Comparison of ENCODE assay signal across 13 mouse cellular contexts in the genomic region with DNA sequence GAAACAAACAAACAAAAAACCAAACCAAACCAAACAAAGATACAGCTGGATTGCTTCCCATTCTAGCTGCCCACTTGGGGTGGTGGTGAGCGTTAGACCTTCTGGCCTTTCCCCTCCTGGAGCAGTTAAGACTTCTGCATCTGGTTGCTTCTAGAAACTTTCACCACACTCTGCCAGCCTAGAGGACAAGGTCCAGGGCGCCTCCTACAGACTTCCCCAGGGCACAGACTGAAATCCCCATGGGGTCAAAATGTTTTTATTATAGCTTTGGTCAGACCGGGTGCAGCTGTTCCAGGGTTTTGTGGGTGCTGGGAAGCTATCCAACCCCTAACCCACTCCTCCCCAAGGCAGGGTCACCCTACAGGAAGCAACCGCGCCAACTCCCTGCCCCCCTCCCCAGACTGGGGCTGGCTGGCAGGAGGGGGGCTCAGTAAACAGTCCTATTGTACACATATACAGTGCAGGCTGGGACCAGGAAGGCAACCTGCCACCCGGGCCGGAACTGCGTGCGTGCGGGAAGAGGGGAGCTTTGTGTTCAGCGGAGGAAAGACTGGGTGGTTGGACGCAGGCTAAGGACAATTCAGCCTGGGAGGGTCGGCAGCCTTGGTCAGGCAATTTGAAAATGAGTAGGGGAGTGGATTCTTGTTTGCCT. TPM values are rescaled to one million over a fixed set of nuclear protein-coding genes. Genes with fewer than 3 reads are reported as not detected.
A peak's percentile ranks its signal among the peaks of the same experiment; 100 is the strongest.
DNase-seq lines count a peak whose midpoint lies in the region; ATAC-seq and TF ChIP-seq lines count a peak whose summit lies in the region.
"Had no signal": no experiment of that assay in that cellular context is flagged by ENCODE, and none has a peak within 500 bp of the region (broad histone marks: within the 10 kb centered on the region; RNA-seq: fewer than 3 reads in every experiment).

No protein-coding gene starts in this region.

- ATAC-seq in forebrain, postnatal 0 days = peak; percentile 47
- ATAC-seq in forebrain, embryonic 11.5 days (replicated peaks; ENCODE audit: low FRiP score) = no peak
- ATAC-seq in lung, postnatal 0 days = peak; percentile 43
- no peak for ATAC-seq in intestine, embryonic 14.5 days (replicated peaks; ENCODE audit: low FRiP score, low TSS enrichment, low read depth)
- no peak for ATAC-seq in neural tube, embryonic 12.5 days (ENCODE audit: low FRiP score, low read depth)
- ATAC-seq: Patski had no signal

- no peak overlapping the region for H3K4me2 ChIP-seq in forebrain, postnatal 0 days (ENCODE audit: low read depth)
- H3K4me2 ChIP-seq in forebrain, embryonic 11.5 days (ENCODE audit: low read depth, low read length, severe bottlenecking) = no peak overlapping the region
- peak overlapping the region; percentile 17; the same call in 1 of the 2 replicates for H3K4me2 ChIP-seq in lung, postnatal 0 days (replicated peaks; ENCODE audit: low read depth, low read length)
- H3K4me2 ChIP-seq in intestine, embryonic 14.5 days (ENCODE audit: low read length) = no peak overlapping the region
- peak overlapping the region; percentile 33; the same call in 1 of the 2 replicates for H3K4me2 ChIP-seq in neural tube, embryonic 12.5 days (replicated peaks)
- H3K4me2 ChIP-seq: midbrain, embryonic 12.5 days had no signal

- TF ChIP-seq CTCF in forebrain, postnatal 0 days (IDR thresholded peaks at IDR 0.05; ENCODE audit: low read depth) = no peak
- peak; percentile 27 for TF ChIP-seq CTCF in lung, postnatal 0 days (IDR thresholded peaks at IDR 0.05)

- intact Hi-C loops in gastrocnemius, postnatal 14 days (cut with DNase I; ENCODE audit: low total_unique reads) = no loop called here

- TF ChIP-seq EP300 in lung, postnatal 0 days (IDR thresholded peaks at IDR 0.05) = no peak

- H3K4me3 ChIP-seq in forebrain, postnatal 0 days (ENCODE audit: low read depth, low read length) = no peak overlapping the region
- H3K4me3 ChIP-seq in forebrain, embryonic 11.5 days (ENCODE audit: low read depth, low read length) = no peak overlapping the region
- H3K4me3 ChIP-seq in lung, postnatal 0 days (ENCODE audit: low read depth, low read length) = no peak overlapping the region
- no peak overlapping the region for H3K4me3 ChIP-seq in intestine, embryonic 14.5 days (ENCODE audit: low read depth, low read length)
- no peak overlapping the region for H3K4me3 ChIP-seq in neural tube, embryonic 12.5 days
- H3K4me3 ChIP-seq: midbrain, embryonic 12.5 days had no signal

- no peaks in the 10 kb centered on the region for H3K4me1 ChIP-seq in forebrain, postnatal 0 days (ENCODE audit: insufficient read depth)
- H3K4me1 ChIP-seq in forebrain, embryonic 11.5 days (replicated peaks; ENCODE audit: control insufficient read depth, insufficient read depth, low read length) = peaks cover 4% of the 10 kb centered on the region; the same call in 1 of the 2 replicates
- peaks cover 3% of the 10 kb centered on the region; the same call in 1 of the 2 replicates for H3K4me1 ChIP-seq in lung, postnatal 0 days (ENCODE audit: insufficient read depth, low read depth, low read length)
- peaks cover 12% of the 10 kb centered on the region; the same call in 1 of the 2 replicates for H3K4me1 ChIP-seq in intestine, embryonic 14.5 days (replicated peaks; ENCODE audit: control insufficient read depth, insufficient read depth, low read length)
- peaks cover 29% of the 10 kb centered on the region for H3K4me1 ChIP-seq in neural tube, embryonic 12.5 days

- WGBS in forebrain, postnatal 0 days = 38% methylated on average over 13 of the region's 13 CpGs
- WGBS in forebrain, embryonic 11.5 days = 51% methylated on average over 13 of the region's 13 CpGs
- WGBS in lung, postnatal 0 days = 18% methylated on average over 13 of the region's 13 CpGs
- 32% methylated on average over 13 of the region's 13 CpGs for WGBS in intestine, embryonic 14.5 days
- WGBS in neural tube, embryonic 12.5 days = 41% methylated on average over 13 of the region's 13 CpGs

- peaks cover 12% of the 10 kb centered on the region for H3K27me3 ChIP-seq in forebrain, postnatal 0 days (ENCODE audit: insufficient read depth, low read length)
- H3K27me3 ChIP-seq in forebrain, embryonic 11.5 days (ENCODE audit: control insufficient read depth, insufficient read depth, low read length) = peaks cover 6% of the 10 kb centered on the region
- H3K27me3 ChIP-seq in lung, postnatal 0 days (replicated peaks; ENCODE audit: insufficient read depth, low read length) = peaks cover 8% of the 10 kb centered on the region
- H3K27me3 ChIP-seq in intestine, embryonic 14.5 days (replicated peaks; ENCODE audit: control insufficient read depth, insufficient read depth, low read length) = peaks cover 14% of the 10 kb centered on the region
- H3K27me3 ChIP-seq in neural tube, embryonic 12.5 days (replicated peaks) = peaks cover 31% of the 10 kb centered on the region
- H3K27me3 ChIP-seq: Patski had no signal

- H3K9ac ChIP-seq in forebrain, postnatal 0 days = no peak overlapping the region
- no peak overlapping the region for H3K9ac ChIP-seq in forebrain, embryonic 11.5 days (ENCODE audit: low read length)
- no peak overlapping the region for H3K9ac ChIP-seq in lung, postnatal 0 days (replicated peaks; ENCODE audit: low read depth)
- peak overlapping the region; percentile 7; the same call in 1 of the 2 replicates for H3K9ac ChIP-seq in intestine, embryonic 14.5 days (ENCODE audit: low read length)
- H3K9ac ChIP-seq in neural tube, embryonic 12.5 days = no peak overlapping the region
- H3K9ac ChIP-seq: midbrain, embryonic 12.5 days had no signal

- no peaks in the 10 kb centered on the region for H3K9me3 ChIP-seq in forebrain, postnatal 0 days (ENCODE audit: low read length)
- H3K9me3 ChIP-seq in forebrain, embryonic 11.5 days (ENCODE audit: control insufficient read depth, low read length) = no peaks in the 10 kb centered on the region
- no peaks in the 10 kb centered on the region for H3K9me3 ChIP-seq in lung, postnatal 0 days (ENCODE audit: low read length)
- H3K9me3 ChIP-seq in intestine, embryonic 14.5 days (ENCODE audit: control insufficient read depth, low read length) = no peaks in the 10 kb centered on the region
- H3K9me3 ChIP-seq in neural tube, embryonic 12.5 days = no peaks in the 10 kb centered on the region
- H3K9me3 ChIP-seq: midbrain, embryonic 12.5 days had no signal

- no peak overlapping the region for H3K27ac ChIP-seq in forebrain, postnatal 0 days (ENCODE audit: low read depth, low read length)
- no peak overlapping the region for H3K27ac ChIP-seq in forebrain, embryonic 11.5 days (ENCODE audit: low read depth, low read length)
- H3K27ac ChIP-seq in lung, postnatal 0 days (ENCODE audit: low read length) = no peak overlapping the region
- no peak overlapping the region for H3K27ac ChIP-seq in intestine, embryonic 14.5 days (ENCODE audit: low read depth)
- no peak overlapping the region for H3K27ac ChIP-seq in neural tube, embryonic 12.5 days
- H3K27ac ChIP-seq: midbrain, embryonic 12.5 days had no signal

- H3K36me3 ChIP-seq in forebrain, postnatal 0 days (ENCODE audit: insufficient read depth) = no peaks in the 10 kb centered on the region
- no peaks in the 10 kb centered on the region for H3K36me3 ChIP-seq in forebrain, embryonic 11.5 days (ENCODE audit: control insufficient read depth, insufficient read depth, low read length)
- no peaks in the 10 kb centered on the region for H3K36me3 ChIP-seq in lung, postnatal 0 days (ENCODE audit: insufficient read depth, low read length)
- H3K36me3 ChIP-seq in intestine, embryonic 14.5 days (ENCODE audit: control insufficient read depth, insufficient read depth, low read length) = no peaks in the 10 kb centered on the region
- no peaks in the 10 kb centered on the region for H3K36me3 ChIP-seq in neural tube, embryonic 12.5 days
- H3K36me3 ChIP-seq: midbrain, embryonic 12.5 days had no signal

- no peak for DNase-seq in forebrain, postnatal 0 days
- DNase-seq in forebrain, embryonic 11.5 days (ENCODE audit: low spot score) = no peak
- no peak for DNase-seq in lung, postnatal 0 days (ENCODE audit: low spot score)
- DNase-seq in lung, postnatal 36 days = no peak
- no peak for DNase-seq in intestine, embryonic 14.5 days (ENCODE audit: low spot score)
- DNase-seq in cerebellum, postnatal 14 days = no peak
- DNase-seq in gastrocnemius, postnatal 14 days = no peak
- DNase-seq: gastrocnemius, postnatal 36 days had no signal

RNA-seq across cellular contexts. Expression of a gene that starts 7.3 kb away (rescaled TPM):
- 10.3 and 11.8 TPM in 2 replicates for total RNA-seq in forebrain, postnatal 0 days (2014; rRNA removed)
- polyA plus RNA-seq in forebrain, postnatal 0 days (2015; fragmentation: Nextera tagmentation; extraction: Ambion mirVana) = 3.9 and 5.4 TPM in 2 replicates
- polyA plus RNA-seq in forebrain, embryonic 11.5 days (2014; fragmentation: Nextera tagmentation; extraction: Ambion mirVana) = 3.9 and 4.5 TPM in 2 replicates
- polyA plus RNA-seq in lung, postnatal 0 days (2015; fragmentation: Nextera tagmentation; extraction: Ambion mirVana) = 0.30 and 0.31 TPM in 2 replicates
- 8.2 and 9.0 TPM in 2 replicates for polyA plus RNA-seq in intestine, embryonic 14.5 days (2014; fragmentation: Nextera tagmentation; extraction: Ambion mirVana)
- 2.9 and 3.8 TPM in 2 replicates for polyA plus RNA-seq in neural tube, embryonic 12.5 days (2016; fragmentation: Nextera tagmentation; extraction: Ambion mirVana)
- under 1 TPM; 0.20 to 0.41 TPM for total RNA-seq in gastrocnemius, postnatal 14 days (2021)

RNA-seq across cellular contexts. Expression of a gene that starts 14.2 kb away (rescaled TPM):
- 3.2 and 6.6 TPM in 2 replicates for total RNA-seq in forebrain, postnatal 0 days (2014; rRNA removed)
- polyA plus RNA-seq in forebrain, postnatal 0 days (2015; fragmentation: Nextera tagmentation; extraction: Ambion mirVana) = 0.54 and 0.70 TPM in 2 replicates
- 13.0 and 13.3 TPM in 2 replicates for polyA plus RNA-seq in forebrain, embryonic 11.5 days (2014; fragmentation: Nextera tagmentation; extraction: Ambion mirVana)
- 0.33 and 0.36 TPM in 2 replicates for polyA plus RNA-seq in lung, postnatal 0 days (2015; fragmentation: Nextera tagmentation; extraction: Ambion mirVana)
- 7.0 and 7.8 TPM in 2 replicates for polyA plus RNA-seq in intestine, embryonic 14.5 days (2014; fragmentation: Nextera tagmentation; extraction: Ambion mirVana)
- 5.9 and 8.3 TPM in 2 replicates for polyA plus RNA-seq in neural tube, embryonic 12.5 days (2016; fragmentation: Nextera tagmentation; extraction: Ambion mirVana)
- 1 to 10 TPM; 1.8 to 2.0 TPM for total RNA-seq in gastrocnemius, postnatal 14 days (2021)

RNA-seq across cellular contexts. Expression of a gene that starts 38.4 kb away (rescaled TPM):
- 44.4 and 58.9 TPM in 2 replicates for total RNA-seq in forebrain, postnatal 0 days (2014; rRNA removed)
- 31.8 and 52.6 TPM in 2 replicates for polyA plus RNA-seq in forebrain, postnatal 0 days (2015; fragmentation: Nextera tagmentation; extraction: Ambion mirVana)
- 0.09 TPM in 1 of 2 replicates, not detected in the other for polyA plus RNA-seq in forebrain, embryonic 11.5 days (2014; fragmentation: Nextera tagmentation; extraction: Ambion mirVana)
- 0.05 and 0.12 TPM in 2 replicates for polyA plus RNA-seq in lung, postnatal 0 days (2015; fragmentation: Nextera tagmentation; extraction: Ambion mirVana)
- polyA plus RNA-seq in intestine, embryonic 14.5 days (2014; fragmentation: Nextera tagmentation; extraction: Ambion mirVana) = 0.28 and 0.58 TPM in 2 replicates
- 0.08 and 0.11 TPM in 2 replicates for polyA plus RNA-seq in neural tube, embryonic 12.5 days (2016; fragmentation: Nextera tagmentation; extraction: Ambion mirVana)
- total RNA-seq in gastrocnemius, postnatal 14 days (2021) = under 1 TPM; 0.16 to 0.23 TPM
- total RNA-seq: gastrocnemius, postnatal 36 days had no signal
- polyA plus RNA-seq: midbrain, embryonic 12.5 days had no signal

RNA-seq across cellular contexts. Expression of a gene that starts 54.2 kb away (rescaled TPM):
- total RNA-seq in forebrain, postnatal 0 days (2014; rRNA removed) = 0.38 TPM in 1 of 2 replicates, not detected in the other
- polyA plus RNA-seq in forebrain, postnatal 0 days (2015; fragmentation: Nextera tagmentation; extraction: Ambion mirVana) = not detected in 2 replicates
- not detected in 2 replicates for polyA plus RNA-seq in forebrain, embryonic 11.5 days (2014; fragmentation: Nextera tagmentation; extraction: Ambion mirVana)
- polyA plus RNA-seq in lung, postnatal 0 days (2015; fragmentation: Nextera tagmentation; extraction: Ambion mirVana) = not detected in 2 replicates
- polyA plus RNA-seq in intestine, embryonic 14.5 days (2014; fragmentation: Nextera tagmentation; extraction: Ambion mirVana) = not detected in 2 replicates
- polyA plus RNA-seq in neural tube, embryonic 12.5 days (2016; fragmentation: Nextera tagmentation; extraction: Ambion mirVana) = not detected in 2 replicates
- total RNA-seq in gastrocnemius, postnatal 14 days (2021) = not detected
- total RNA-seq: gastrocnemius, postnatal 36 days; layer of hippocampus, postnatal 10 days had no signal
- polyA plus RNA-seq: embryonic facial prominence, embryonic 11.5 days; midbrain, embryonic 12.5 days had no signal

RNA-seq across cellular contexts. Expression of a gene that starts 58.1 kb away (rescaled TPM):
- total RNA-seq in forebrain, postnatal 0 days (2014; rRNA removed) = 3.1 and 4.4 TPM in 2 replicates
- polyA plus RNA-seq in forebrain, postnatal 0 days (2015; fragmentation: Nextera tagmentation; extraction: Ambion mirVana) = 2.7 and 2.9 TPM in 2 replicates
- polyA plus RNA-seq in forebrain, embryonic 11.5 days (2014; fragmentation: Nextera tagmentation; extraction: Ambion mirVana) = 2.3 and 3.5 TPM in 2 replicates
- 3.9 and 4.4 TPM in 2 replicates for polyA plus RNA-seq in lung, postnatal 0 days (2015; fragmentation: Nextera tagmentation; extraction: Ambion mirVana)
- polyA plus RNA-seq in intestine, embryonic 14.5 days (2014; fragmentation: Nextera tagmentation; extraction: Ambion mirVana) = 0.81 and 1.2 TPM in 2 replicates
- polyA plus RNA-seq in neural tube, embryonic 12.5 days (2016; fragmentation: Nextera tagmentation; extraction: Ambion mirVana) = 1.5 and 1.8 TPM in 2 replicates
- not detected for total RNA-seq in gastrocnemius, postnatal 14 days (2021)
- total RNA-seq: gastrocnemius, postnatal 36 days had no signal

Comparison
In these comparisons a context has a peak if more than half of its experiments do, and no peak if none do; other contexts are left out.
1. ATAC-seq: peak in forebrain, postnatal 0 days (single experiment) and lung, postnatal 0 days (single experiment); none in forebrain, embryonic 11.5 days (single experiment), intestine, embryonic 14.5 days (single experiment) and neural tube, embryonic 12.5 days (single experiment).
2. RNA of a gene that starts 38.4 kb away (polyA plus RNA-seq): 31.8 to 52.6 TPM in forebrain, postnatal 0 days; 0.28 to 0.58 TPM in intestine, embryonic 14.5 days, 0.05 to 0.12 TPM in lung, postnatal 0 days, 0.08 to 0.11 TPM in neural tube, embryonic 12.5 days and 0.09 TPM in forebrain, embryonic 11.5 days; every median in the first group is over 10 times any median in the second.
3. H3K4me2 ChIP-seq: peak in lung, postnatal 0 days (single experiment) and neural tube, embryonic 12.5 days (single experiment); none in forebrain, postnatal 0 days (single experiment), forebrain, embryonic 11.5 days (single experiment) and intestine, embryonic 14.5 days (single experiment).